ENCODE assay signal across 8 mouse cellular contexts in genomic region chr15:77929804-77930203, GRCm38 (mm10). TPM values are rescaled to one million over a fixed set of nuclear protein-coding genes. Genes with fewer than 3 reads are reported as not detected.
DNase-seq lines count a peak whose midpoint lies in the region; ATAC-seq and TF ChIP-seq lines count a peak whose summit lies in the region.

No protein-coding gene starts in this region.

- no peak overlapping the region; the same call in 1 of the 2 replicates for H3K9ac ChIP-seq in heart, postnatal 0 days (replicated peaks; ENCODE audit: low read depth, low read length)
- peak overlapping the region; percentile 77 for H3K9ac ChIP-seq in hindbrain, embryonic 13.5 days
- H3K9ac ChIP-seq in midbrain, embryonic 13.5 days (replicated peaks), result peak overlapping the region; percentile 61

- H3K27ac ChIP-seq in heart, postnatal 0 days (ENCODE audit: low read depth), result no peak overlapping the region
- H3K27ac ChIP-seq in hindbrain, embryonic 13.5 days, result no peak overlapping the region
- no peak overlapping the region for H3K27ac ChIP-seq in midbrain, embryonic 13.5 days

- H3K4me3 ChIP-seq in heart, postnatal 0 days (ENCODE audit: low read depth, low read length), result peak overlapping the region; percentile 74
- H3K4me3 ChIP-seq in hindbrain, embryonic 13.5 days, result peak overlapping the region; percentile 76
- peak overlapping the region; percentile 81 for H3K4me3 ChIP-seq in midbrain, embryonic 13.5 days (replicated peaks)

- peaks cover 23% of the 10 kb centered on the region for H3K4me1 ChIP-seq in heart, postnatal 0 days (ENCODE audit: control insufficient read depth, insufficient read depth)
- H3K4me1 ChIP-seq in hindbrain, embryonic 13.5 days (replicated peaks), result peaks cover 36% of the 10 kb centered on the region
- H3K4me1 ChIP-seq in midbrain, embryonic 13.5 days (replicated peaks), result peaks cover 33% of the 10 kb centered on the region

- peak overlapping the region; percentile 62 for H3K4me2 ChIP-seq in heart, postnatal 0 days (ENCODE audit: low read depth, low read length)
- H3K4me2 ChIP-seq in hindbrain, embryonic 13.5 days, result peak overlapping the region; percentile 87
- H3K4me2 ChIP-seq in midbrain, embryonic 13.5 days (replicated peaks), result peak overlapping the region; percentile 69

- TF ChIP-seq EP300 in heart, postnatal 0 days (IDR thresholded peaks at IDR 0.05; ENCODE audit: low read depth), result no peak

- WGBS in heart, postnatal 0 days, result 47% methylated on average over 8 of the region's 8 CpGs
- WGBS in hindbrain, embryonic 13.5 days, result 56% methylated on average over 8 of the region's 8 CpGs
- WGBS in midbrain, embryonic 13.5 days, result 56% methylated on average over 8 of the region's 8 CpGs

- DNase-seq in heart, postnatal 0 days (ENCODE audit: low spot score), result no peak
- DNase-seq in heart, adult 11 months, result no peak
- peak; percentile 22 for DNase-seq in NIH3T3 (ENCODE audit: low read depth)
- DNase-seq in gastrocnemius, postnatal 10 days, result no peak
- no peak for DNase-seq in layer of hippocampus, adult 9-11 months
- DNase-seq in cerebellum, postnatal 4 days (ENCODE audit: low spot score in 2 of 2), result no peak

- no peaks in the 10 kb centered on the region for H3K9me3 ChIP-seq in heart, postnatal 0 days (replicated peaks; ENCODE audit: control insufficient read depth, low read length)
- H3K9me3 ChIP-seq in hindbrain, embryonic 13.5 days, result no peaks in the 10 kb centered on the region
- H3K9me3 ChIP-seq in midbrain, embryonic 13.5 days, result no peaks in the 10 kb centered on the region

- H3K27me3 ChIP-seq in heart, postnatal 0 days (ENCODE audit: control insufficient read depth, insufficient read depth, low read length), result no peaks in the 10 kb centered on the region
- peaks cover 5% of the 10 kb centered on the region for H3K27me3 ChIP-seq in hindbrain, embryonic 13.5 days
- peaks cover 8% of the 10 kb centered on the region; the same call in 1 of the 2 replicates for H3K27me3 ChIP-seq in midbrain, embryonic 13.5 days

- peaks cover 19% of the 10 kb centered on the region for H3K36me3 ChIP-seq in heart, postnatal 0 days (replicated peaks; ENCODE audit: control insufficient read depth, insufficient read depth, low read length)
- H3K36me3 ChIP-seq in hindbrain, embryonic 13.5 days, result peaks cover 23% of the 10 kb centered on the region
- peaks cover 17% of the 10 kb centered on the region; the same call in 1 of the 2 replicates for H3K36me3 ChIP-seq in midbrain, embryonic 13.5 days

- no peak for ATAC-seq in heart, postnatal 0 days (ENCODE audit: insufficient read depth, low read depth)
- no peak for ATAC-seq in hindbrain, embryonic 13.5 days (ENCODE audit: low FRiP score)
- ATAC-seq in midbrain, embryonic 13.5 days, result no peak

- no peak for TF ChIP-seq CTCF in heart, postnatal 0 days (IDR thresholded peaks at IDR 0.05; ENCODE audit: low read depth)

RNA-seq across cellular contexts. Expression of gene Txn2, which starts 1.0 kb away (rescaled TPM):
- 72.2 and 106 TPM in 2 replicates for total RNA-seq in heart, postnatal 0 days (2014; rRNA removed; ENCODE audit: low replicate concordance)
- 317 and 322 TPM in 2 replicates for polyA plus RNA-seq in heart, postnatal 0 days (2015; fragmentation: Nextera tagmentation; extraction: Ambion mirVana)
- 214 and 218 TPM in 2 replicates for polyA plus RNA-seq in hindbrain, embryonic 13.5 days (2015; fragmentation: Nextera tagmentation; extraction: Ambion mirVana)
- polyA plus RNA-seq in midbrain, embryonic 13.5 days (2015; fragmentation: Nextera tagmentation; extraction: Ambion mirVana), result 227 and 234 TPM in 2 replicates
- total RNA-seq in gastrocnemius, postnatal 10 days (2021), result 100 to 1,000 TPM; 198 to 232 TPM

RNA-seq across cellular contexts. Expression of gene Foxred2, which starts 26.7 kb away (rescaled TPM):
- 1.0 and 1.2 TPM in 2 replicates for total RNA-seq in heart, postnatal 0 days (2014; rRNA removed; ENCODE audit: low replicate concordance)
- 0.12 and 0.16 TPM in 2 replicates for polyA plus RNA-seq in heart, postnatal 0 days (2015; fragmentation: Nextera tagmentation; extraction: Ambion mirVana)
- 6.2 and 7.4 TPM in 2 replicates for polyA plus RNA-seq in hindbrain, embryonic 13.5 days (2015; fragmentation: Nextera tagmentation; extraction: Ambion mirVana)
- 6.9 and 8.1 TPM in 2 replicates for polyA plus RNA-seq in midbrain, embryonic 13.5 days (2015; fragmentation: Nextera tagmentation; extraction: Ambion mirVana)
- total RNA-seq in gastrocnemius, postnatal 10 days (2021), result 1 to 10 TPM; 2.2 to 2.8 TPM

RNA-seq across cellular contexts. Expression of gene Eif3d, which starts 40.8 kb away (rescaled TPM):
- total RNA-seq in heart, postnatal 0 days (2014; rRNA removed; ENCODE audit: low replicate concordance), result 99.5 and 110 TPM in 2 replicates
- polyA plus RNA-seq in heart, postnatal 0 days (2015; fragmentation: Nextera tagmentation; extraction: Ambion mirVana), result 80.0 and 90.6 TPM in 2 replicates
- polyA plus RNA-seq in hindbrain, embryonic 13.5 days (2015; fragmentation: Nextera tagmentation; extraction: Ambion mirVana), result 184 and 191 TPM in 2 replicates
- polyA plus RNA-seq in midbrain, embryonic 13.5 days (2015; fragmentation: Nextera tagmentation; extraction: Ambion mirVana), result 204 and 210 TPM in 2 replicates
- 10 to 100 TPM; 80.8 to 85.2 TPM for total RNA-seq in gastrocnemius, postnatal 10 days (2021)
